14 mouse cellular contexts compared by ENCODE assay signal in the genomic region with DNA sequence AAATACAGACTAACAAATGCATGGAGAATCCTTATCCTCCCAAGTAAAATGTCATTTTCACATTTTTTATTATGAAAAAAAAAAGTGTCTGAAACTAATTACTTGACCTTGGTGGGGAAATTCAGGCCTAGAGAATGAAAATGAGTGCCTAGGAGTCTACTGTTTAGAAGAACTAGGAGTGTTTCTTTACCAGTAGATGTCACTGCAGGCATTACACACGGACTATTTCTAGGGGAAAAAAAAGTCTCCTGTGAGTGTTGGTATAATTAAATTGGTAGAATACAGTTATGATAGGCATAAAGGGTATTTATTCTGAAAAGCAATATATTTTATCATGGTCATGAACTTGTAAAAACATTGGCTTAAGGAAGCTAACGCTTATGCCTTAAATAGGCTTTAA. TPM values are rescaled to one million over a fixed set of nuclear protein-coding genes. Genes with fewer than 3 reads are reported as not detected.
A peak's percentile ranks its signal among the peaks of the same experiment; 100 is the strongest.
DNase-seq lines count a peak whose midpoint lies in the region; ATAC-seq and TF ChIP-seq lines count a peak whose summit lies in the region.
"Had no signal": no experiment of that assay in that cellular context is flagged by ENCODE, and none has a peak within 500 bp of the region (broad histone marks: within the 10 kb centered on the region; RNA-seq: fewer than 3 reads in every experiment).

No protein-coding gene starts in this region.

- no peak overlapping the region for H3K4me3 ChIP-seq in forebrain, embryonic 16.5 days (replicated peaks; ENCODE audit: low read length)
- no peak overlapping the region for H3K4me3 ChIP-seq in forebrain, embryonic 10.5 days
- H3K4me3 ChIP-seq in layer of hippocampus, adult 2 months: no peak overlapping the region
- no peak overlapping the region for H3K4me3 ChIP-seq in neural tube, embryonic 11.5 days (ENCODE audit: low read depth, low read length)
- H3K4me3 ChIP-seq in neural tube, embryonic 15.5 days (replicated peaks): no peak overlapping the region
- H3K4me3 ChIP-seq: forebrain, embryonic 13.5 days; heart, embryonic 15.5 days; liver, embryonic 15.5 days had no signal

- no peak overlapping the region for H3K9ac ChIP-seq in forebrain, embryonic 16.5 days (replicated peaks; ENCODE audit: low read depth, low read length)
- no peak overlapping the region for H3K9ac ChIP-seq in neural tube, embryonic 11.5 days (ENCODE audit: low read length)
- no peak overlapping the region for H3K9ac ChIP-seq in neural tube, embryonic 15.5 days (replicated peaks)
- H3K9ac ChIP-seq: forebrain, embryonic 13.5 days; heart, embryonic 15.5 days; liver, embryonic 15.5 days had no signal

- no peaks in the 10 kb centered on the region for H3K9me3 ChIP-seq in forebrain, embryonic 16.5 days (ENCODE audit: control insufficient read depth, low read length)
- H3K9me3 ChIP-seq in forebrain, embryonic 10.5 days: no peaks in the 10 kb centered on the region
- H3K9me3 ChIP-seq in neural tube, embryonic 11.5 days (ENCODE audit: control insufficient read depth, low read length): no peaks in the 10 kb centered on the region
- H3K9me3 ChIP-seq in neural tube, embryonic 15.5 days (replicated peaks): no peaks in the 10 kb centered on the region
- H3K9me3 ChIP-seq: forebrain, embryonic 13.5 days; heart, embryonic 15.5 days; liver, embryonic 15.5 days had no signal

- no peaks in the 10 kb centered on the region for H3K4me1 ChIP-seq in forebrain, embryonic 16.5 days (replicated peaks; ENCODE audit: control insufficient read depth, insufficient read depth, low read length)
- H3K4me1 ChIP-seq in forebrain, embryonic 10.5 days: no peaks in the 10 kb centered on the region
- H3K4me1 ChIP-seq in neural tube, embryonic 11.5 days (ENCODE audit: control insufficient read depth, insufficient read depth, low read length): no peaks in the 10 kb centered on the region
- no peaks in the 10 kb centered on the region for H3K4me1 ChIP-seq in neural tube, embryonic 15.5 days
- H3K4me1 ChIP-seq: forebrain, embryonic 13.5 days; heart, embryonic 15.5 days; liver, embryonic 15.5 days had no signal

- WGBS in forebrain, embryonic 16.5 days: 49% methylated on average over 2 of the region's 2 CpGs
- WGBS in forebrain, embryonic 10.5 days: 55% methylated on average over 2 of the region's 2 CpGs
- 51% methylated on average over 2 of the region's 2 CpGs for WGBS in neural tube, embryonic 11.5 days
- 48% methylated on average over 2 of the region's 2 CpGs for WGBS in neural tube, embryonic 15.5 days

- H3K27me3 ChIP-seq in forebrain, embryonic 16.5 days (replicated peaks; ENCODE audit: control insufficient read depth, insufficient read depth, low read length): no peaks in the 10 kb centered on the region
- H3K27me3 ChIP-seq in forebrain, embryonic 10.5 days (ENCODE audit: poor library complexity, severe bottlenecking): no peaks in the 10 kb centered on the region
- no peaks in the 10 kb centered on the region for H3K27me3 ChIP-seq in neural tube, embryonic 11.5 days (ENCODE audit: control insufficient read depth, insufficient read depth, low read length)
- no peaks in the 10 kb centered on the region for H3K27me3 ChIP-seq in neural tube, embryonic 15.5 days (replicated peaks)
- H3K27me3 ChIP-seq: forebrain, embryonic 13.5 days; heart, embryonic 15.5 days; liver, embryonic 15.5 days had no signal

- H3K4me2 ChIP-seq in forebrain, embryonic 16.5 days (ENCODE audit: low read length): no peak overlapping the region
- H3K4me2 ChIP-seq in neural tube, embryonic 11.5 days (ENCODE audit: low read depth): no peak overlapping the region
- H3K4me2 ChIP-seq in neural tube, embryonic 15.5 days: no peak overlapping the region
- H3K4me2 ChIP-seq: forebrain, embryonic 13.5 days; heart, embryonic 15.5 days; liver, embryonic 15.5 days had no signal

- ATAC-seq in forebrain, embryonic 16.5 days: peak; percentile 43; the same call in 1 of the 2 replicates
- ATAC-seq in neural tube, embryonic 11.5 days (ENCODE audit: insufficient read depth, low FRiP score, low TSS enrichment): no peak
- no peak for ATAC-seq in neural tube, embryonic 15.5 days (ENCODE audit: low FRiP score)
- ATAC-seq: forebrain, embryonic 13.5 days had no signal

- DNase-seq in forebrain, embryonic 10.5 days (ENCODE audit: extremely low spot score, low spot score): no peak
- peak; percentile 25 to 30 for DNase-seq in layer of hippocampus, adult 2 months (ENCODE audit: low spot score in 2 of 2)
- no peak for DNase-seq in layer of hippocampus, postnatal 25 days (ENCODE audit: extremely low spot score in 1 of 2, low spot score in 1 of 2)
- peak; percentile 13 for DNase-seq in neural tube, embryonic 11.5 days (ENCODE audit: low spot score)
- no peak for DNase-seq in right cerebral cortex, postnatal 4 days
- no peak for DNase-seq in adrenal gland, postnatal 36 days
- DNase-seq: cerebellum, adult 8-10 months; kidney, postnatal 10 days; thymus, postnatal 25 days had no signal

- no peaks in the 10 kb centered on the region for H3K36me3 ChIP-seq in forebrain, embryonic 16.5 days (ENCODE audit: control insufficient read depth, insufficient read depth)
- H3K36me3 ChIP-seq in forebrain, embryonic 10.5 days (replicated peaks): no peaks in the 10 kb centered on the region
- no peaks in the 10 kb centered on the region for H3K36me3 ChIP-seq in neural tube, embryonic 11.5 days (ENCODE audit: control insufficient read depth, insufficient read depth, low read length)
- no peaks in the 10 kb centered on the region for H3K36me3 ChIP-seq in neural tube, embryonic 15.5 days
- H3K36me3 ChIP-seq: heart, embryonic 15.5 days; liver, embryonic 15.5 days had no signal

- H3K27ac ChIP-seq in forebrain, embryonic 16.5 days (ENCODE audit: low read length): no peak overlapping the region
- H3K27ac ChIP-seq in forebrain, embryonic 10.5 days: no peak overlapping the region
- H3K27ac ChIP-seq in layer of hippocampus, adult 2 months: no peak overlapping the region
- no peak overlapping the region for H3K27ac ChIP-seq in neural tube, embryonic 11.5 days (ENCODE audit: low read depth, low read length)
- H3K27ac ChIP-seq in neural tube, embryonic 15.5 days (replicated peaks): no peak overlapping the region
- H3K27ac ChIP-seq: forebrain, embryonic 13.5 days; heart, embryonic 15.5 days; liver, embryonic 15.5 days had no signal

- peak; percentile 87 for TF ChIP-seq CTCF in layer of hippocampus, adult 2 months (conservative IDR thresholded peaks at IDR 0.05)

RNA-seq across cellular contexts. Expression of gene Mpdz, which starts 55.5 kb away (rescaled TPM):
- 21.6 and 22.0 TPM in 2 replicates for polyA plus RNA-seq in forebrain, embryonic 16.5 days (2015; fragmentation: Nextera tagmentation; extraction: Ambion mirVana)
- 44.4 and 47.4 TPM in 2 replicates for polyA plus RNA-seq in forebrain, embryonic 10.5 days (2016; fragmentation: Nextera tagmentation; extraction: Ambion mirVana)
- total RNA-seq in layer of hippocampus, adult 2 months (2021): 10 to 100 TPM; 75.5 to 76.5 TPM
- 10 to 100 TPM; 71.4 to 77.0 TPM for total RNA-seq in layer of hippocampus, postnatal 25 days (2021)
- 44.0 and 51.3 TPM in 2 replicates for polyA plus RNA-seq in neural tube, embryonic 11.5 days (2014; fragmentation: Nextera tagmentation; extraction: Ambion mirVana)
- 10.7 and 11.2 TPM in 2 replicates for polyA plus RNA-seq in neural tube, embryonic 15.5 days (2015; fragmentation: Nextera tagmentation; extraction: Ambion mirVana)
- 100 to 1,000 TPM in 1 of 2 experiments, 10 to 100 TPM in 1; 92.0 to 113 TPM for total RNA-seq in adrenal gland, postnatal 36 days (2021)

Comparison
In these comparisons a context has a peak if more than half of its experiments do, and no peak if none do; other contexts are left out.
1. DNase-seq: peak in layer of hippocampus, adult 2 months (2 of 2) and neural tube, embryonic 11.5 days (single experiment); none in forebrain, embryonic 10.5 days (single experiment), layer of hippocampus, postnatal 25 days (0 of 2), right cerebral cortex, postnatal 4 days (single experiment) and adrenal gland, postnatal 36 days (0 of 2).